Mouse (Mus musculus) limb, embryonic 15.5 days (tissue): ENCODE results near the gene Dcn. TPM values are rescaled to one million over a fixed set of nuclear protein-coding genes. Genes with fewer than 3 reads are reported as not detected.

Source experiments
- ATAC-seq: fragments of 200-750 bp; cut with Nextera tagmentation; 2 replicates; pipeline ENCODE4 v1.8.0; 2017; ENCODE audit warnings: low read depth, moderate TSS enrichment; ENCODE audit not compliant: insufficient number of reproducible peaks, low FRiP score, low TSS enrichment
- H3K27ac ChIP-seq: fragments of 300-500 bp; sonication (generic); 2 replicates; pipeline ENCODE4 v1.5.1; 2015; ENCODE audit warnings: moderate library complexity, mild to moderate bottlenecking, inconsistent platforms
- H3K27me3 ChIP-seq: fragments of 300-500 bp; sonication (generic); 2 replicates; pipeline ENCODE4 v1.6.1; 2015; ENCODE audit warnings: inconsistent platforms
- H3K36me3 ChIP-seq: fragments of 300-500 bp; sonication (generic); 2 replicates; pipeline ENCODE4 v1.6.1; 2015; ENCODE audit warnings: inconsistent platforms
- H3K4me1 ChIP-seq: fragments of 300-500 bp; sonication (generic); 2 replicates; pipeline ENCODE4 v1.6.1; 2015; ENCODE audit warnings: inconsistent platforms
- H3K4me2 ChIP-seq: fragments of 300-500 bp; sonication (generic); 2 replicates; pipeline ENCODE4 v1.6.1; 2015; ENCODE audit warnings: mild to moderate bottlenecking, inconsistent platforms
- H3K4me3 ChIP-seq: fragments of 300-500 bp; sonication (generic); 2 replicates; pipeline ENCODE4 v1.5.1; 2015; ENCODE audit warnings: mild to moderate bottlenecking, inconsistent platforms
- H3K9ac ChIP-seq: fragments of 300-500 bp; sonication (generic); 2 replicates; pipeline ENCODE4 v1.6.1; 2015; ENCODE audit warnings: inconsistent platforms
- H3K9me3 ChIP-seq: fragments of 300-500 bp; sonication (generic); 2 replicates; pipeline ENCODE4 v1.6.1; 2016; ENCODE audit warnings: inconsistent platforms
- WGBS: fragments of 180-500 bp; shearing (Covaris S2); methylation state at CpG from one replicate; pipeline ENCODE4 v1.1.7; 2015; 5-methylcytosine and 5-hydroxymethylcytosine counted together
- polyA plus RNA-seq: library from polyadenylated mRNA; unstranded; fragments of >200 nt; fragmentation: Nextera tagmentation; extraction: Ambion mirVana; gene quantifications from 2 replicates; pipeline ENCODE4 v1.2.1, GENCODE M21; 2015

Gene Dcn
- polyA plus RNA-seq = 1,005 and 1,033 TPM in 2 replicates

DNA sequence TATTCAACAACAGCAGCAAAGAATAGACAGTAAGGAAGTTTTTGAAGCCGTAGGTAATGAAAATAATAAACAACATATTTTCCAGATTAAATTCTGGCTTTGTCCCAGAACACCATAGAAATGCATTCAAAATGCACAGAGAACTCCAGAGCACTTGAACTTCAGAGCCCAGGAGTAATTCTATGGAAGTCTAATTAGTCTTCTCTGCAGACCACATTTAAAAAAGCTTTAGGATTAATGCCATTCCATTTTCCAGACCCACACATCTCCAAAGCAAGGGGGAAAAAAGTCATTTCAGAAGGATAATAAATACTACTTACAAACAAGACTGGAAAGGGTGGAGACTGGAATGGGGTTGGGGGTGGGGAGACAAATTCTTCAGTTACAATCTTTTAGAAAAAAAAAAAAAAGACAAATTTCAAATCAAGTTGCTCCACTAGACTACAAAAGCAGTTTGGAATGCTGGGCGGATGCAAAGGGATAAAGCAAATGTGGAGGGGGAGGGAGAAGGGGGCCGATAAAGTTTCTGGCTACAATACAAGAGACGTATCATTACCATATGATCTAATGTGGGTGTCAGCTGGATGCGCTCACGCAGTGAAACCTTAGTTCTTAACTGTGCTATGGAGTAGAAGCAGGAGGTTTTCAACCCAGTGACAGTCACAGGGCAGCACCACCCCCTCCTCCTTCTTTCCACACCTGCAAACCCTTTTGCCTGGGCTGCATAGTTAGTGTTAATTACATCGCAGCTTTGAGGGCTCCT, at the start of gene Dcn:
TSS of gene Dcn (plus strand) at position 606 of the 763 bp plus-strand sequence.
- Histone ChIP-seq H3K27me3 (no peaks in the 10 kb centered on the region), H3K4me2 (peak within 1 kb of the TSS; percentile 33), H3K27ac (peak within 1 kb of the TSS; percentile 90), H3K36me3 (no peaks in the 10 kb centered on the region), H3K9ac (no peak within 1 kb of the TSS), H3K4me3 (peak within 1 kb of the TSS; percentile 35), H3K4me1 (peaks cover 10% of the 10 kb centered on the region), H3K9me3 (no peaks in the 10 kb centered on the region)
- peak; percentile 85 for ATAC-seq
- WGBS = 2% methylated on average over 7 of the region's 7 CpGs

DNA sequence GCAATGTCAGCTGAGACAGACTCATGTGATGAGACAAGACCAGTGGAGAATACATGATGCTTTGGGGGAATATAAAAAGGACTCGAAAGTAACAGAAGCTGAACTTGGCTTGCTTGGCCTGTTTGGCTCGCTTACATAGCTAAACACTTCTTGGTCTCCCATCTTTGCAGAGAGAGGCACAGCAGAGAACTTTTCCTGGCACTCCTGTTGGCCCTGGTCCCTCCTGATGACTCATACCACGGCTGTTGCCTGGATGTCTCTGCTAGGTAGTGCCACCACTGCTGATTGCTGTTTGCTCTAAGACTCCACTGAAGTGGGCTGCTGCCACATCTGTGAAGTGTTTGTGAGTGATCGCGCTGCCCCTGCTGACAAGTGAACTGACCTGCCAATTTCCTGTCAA, 42.7 kb upstream of the Dcn start:
- WGBS = 63% methylated on average over 5 of the region's 5 CpGs
- ATAC-seq = no peak
- no peak overlapping the region; the same call in 1 of the 2 replicates for H3K27ac ChIP-seq

DNA sequence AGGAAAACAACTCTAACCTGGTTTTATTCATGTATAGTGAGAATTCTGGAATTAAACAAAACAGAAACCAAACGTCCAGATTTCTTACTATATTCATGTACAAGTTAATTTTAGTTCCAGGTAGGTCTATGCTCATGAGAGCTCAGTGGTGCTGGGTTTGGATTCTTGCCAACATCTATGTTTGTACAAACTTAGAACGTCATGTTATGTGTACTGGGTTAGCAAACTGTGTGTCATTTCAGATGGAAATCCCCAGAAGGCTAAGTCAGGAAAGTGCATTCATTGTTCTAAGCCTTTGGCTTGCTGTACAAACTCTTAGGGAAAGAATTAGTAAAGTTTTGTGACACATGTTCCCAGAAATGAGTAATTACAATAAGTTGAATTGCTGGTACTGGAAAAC, 37.1 kb upstream of the Dcn start:
- WGBS = 31% methylated on average over 2 of the region's 2 CpGs

More for the DNA sequence above, 42.7 kb upstream of the Dcn start:
- Histone ChIP-seq H3K4me2 (no peak overlapping the region), H3K9me3 (no peaks in the 10 kb centered on the region), H3K27me3 (no peaks in the 10 kb centered on the region), H3K9ac (no peak overlapping the region), H3K4me1 (no peaks in the 10 kb centered on the region; the same call in 1 of the 2 replicates), H3K4me3 (no peak overlapping the region), H3K36me3 (no peaks in the 10 kb centered on the region)

DNA sequence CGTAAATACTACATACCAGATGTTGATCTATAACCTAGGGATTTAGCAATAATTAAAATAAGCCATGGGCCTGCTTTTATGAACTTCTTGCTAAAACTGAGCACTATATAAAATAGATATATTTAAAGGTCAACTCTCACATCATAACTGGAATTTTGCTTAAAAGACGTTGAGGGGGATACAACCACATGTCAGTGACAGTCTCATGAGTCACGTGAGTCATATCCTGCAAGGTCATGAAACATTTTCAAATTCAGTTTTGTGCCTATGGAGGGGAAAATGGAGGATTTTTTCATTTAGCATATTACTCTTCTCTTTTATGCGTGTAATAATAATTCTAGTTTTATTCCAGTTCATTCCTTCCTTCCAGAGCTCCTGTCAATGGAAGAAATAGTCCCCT, 32.9 kb upstream of the Dcn start:
- no peaks in the 10 kb centered on the region for H3K9me3 ChIP-seq
- WGBS = 50% methylated on average over 4 of the region's 4 CpGs
- H3K4me3 ChIP-seq = no peak overlapping the region
- no peak overlapping the region for H3K9ac ChIP-seq
- H3K27me3 ChIP-seq = no peaks in the 10 kb centered on the region
- ATAC-seq = no peak
- no peaks in the 10 kb centered on the region for H3K36me3 ChIP-seq
- H3K4me1 ChIP-seq = no peaks in the 10 kb centered on the region
- H3K27ac ChIP-seq = no peak overlapping the region
- H3K4me2 ChIP-seq = no peak overlapping the region

More for the DNA sequence above, 37.1 kb upstream of the Dcn start:
- Histone ChIP-seq H3K4me3 (no peak overlapping the region), H3K9ac (no peak overlapping the region), H3K4me1 (no peaks in the 10 kb centered on the region), H3K9me3 (no peaks in the 10 kb centered on the region), H3K36me3 (no peaks in the 10 kb centered on the region), H3K4me2 (no peak overlapping the region), H3K27me3 (no peaks in the 10 kb centered on the region), H3K27ac (no peak overlapping the region)
- no peak for ATAC-seq

DNA sequence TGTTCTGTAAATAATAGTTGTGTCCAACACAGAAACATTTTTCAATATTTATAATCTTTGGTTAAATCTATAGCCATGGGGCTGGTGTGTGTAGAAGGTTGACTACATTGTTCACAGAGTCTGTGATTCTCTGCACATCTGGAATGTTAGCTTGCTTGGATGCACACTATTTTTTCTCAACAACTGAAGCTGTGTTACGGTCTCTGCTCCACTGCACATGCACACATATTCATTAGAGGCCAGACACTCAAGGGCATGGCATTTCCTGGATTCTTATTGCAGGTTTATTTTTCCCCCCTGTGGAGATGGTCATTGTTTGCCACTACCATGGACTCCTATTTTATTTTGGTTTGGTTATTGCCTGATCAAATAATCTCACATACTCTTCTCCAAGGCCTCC, 26.5 kb upstream of the Dcn start:
- WGBS = 73% methylated on average over 1 of the region's 1 CpGs
- Histone ChIP-seq H3K27me3 (no peaks in the 10 kb centered on the region), H3K4me3 (no peak overlapping the region), H3K4me1 (0 out of 2 replicates have a peak, but pooled peaks cover 11% of the 10 kb centered on the region), H3K9ac (no peak overlapping the region), H3K4me2 (no peak overlapping the region), H3K36me3 (no peaks in the 10 kb centered on the region), H3K27ac (no peak overlapping the region), H3K9me3 (no peaks in the 10 kb centered on the region)
- ATAC-seq = no peak

DNA sequence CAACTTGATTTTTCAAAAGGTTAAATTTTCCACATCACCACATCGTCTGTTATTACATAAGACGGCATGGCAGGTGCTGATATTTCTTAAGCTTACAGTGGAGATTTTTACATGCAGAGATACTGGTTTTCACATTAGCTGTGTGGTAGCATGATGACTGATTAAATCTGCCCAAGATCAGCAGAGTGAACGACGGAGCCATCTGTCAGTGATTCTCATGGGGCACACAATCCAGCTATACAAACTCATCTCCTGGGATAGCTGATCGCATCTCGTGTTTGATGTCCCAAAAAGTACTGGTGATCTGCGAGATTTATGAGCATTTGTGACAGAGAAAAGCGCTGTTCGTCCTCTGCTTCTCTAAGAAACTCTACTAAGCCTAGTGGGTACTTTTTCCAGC, 25.9 kb upstream of the Dcn start:
- H3K9ac ChIP-seq = no peak overlapping the region
- H3K9me3 ChIP-seq = no peaks in the 10 kb centered on the region
- 70% methylated on average over 9 of the region's 9 CpGs for WGBS
- H3K36me3 ChIP-seq = no peaks in the 10 kb centered on the region
- no peaks in the 10 kb centered on the region for H3K27me3 ChIP-seq
- H3K4me2 ChIP-seq = no peak overlapping the region
- no peak overlapping the region for H3K27ac ChIP-seq
- H3K4me3 ChIP-seq = no peak overlapping the region
- ATAC-seq = no peak
- 0 out of 2 replicates have a peak, but pooled peaks cover 11% of the 10 kb centered on the region for H3K4me1 ChIP-seq

DNA sequence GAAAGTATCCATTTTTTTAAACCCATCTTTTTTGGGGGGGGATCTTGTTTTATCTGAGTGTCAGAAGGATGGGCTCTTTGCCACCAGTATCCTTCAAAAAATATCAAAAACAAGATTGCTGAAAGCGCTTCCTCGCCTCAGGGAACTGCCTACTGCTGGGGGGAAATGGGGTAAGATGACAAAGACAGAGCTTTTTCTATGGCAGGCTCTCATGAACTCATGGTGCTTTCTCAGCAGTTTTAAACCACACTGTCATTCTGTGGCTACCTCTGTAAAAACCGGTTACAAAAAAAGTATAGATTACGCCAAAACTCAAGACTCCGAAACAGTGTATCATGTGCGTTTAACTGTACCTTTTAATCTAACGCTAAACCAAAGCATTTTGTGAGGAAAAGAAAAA, 22.4 kb upstream of the Dcn start:
- H3K36me3 ChIP-seq = no peaks in the 10 kb centered on the region
- no peak for ATAC-seq
- peak overlapping the region; percentile 39; the same call in 1 of the 2 replicates for H3K27ac ChIP-seq
- 0 out of 2 replicates have a peak, but pooled peaks cover 11% of the 10 kb centered on the region for H3K4me1 ChIP-seq
- no peak overlapping the region for H3K9ac ChIP-seq
- no peaks in the 10 kb centered on the region for H3K9me3 ChIP-seq
- WGBS = 61% methylated on average over 7 of the region's 7 CpGs
- H3K4me3 ChIP-seq = no peak overlapping the region
- H3K27me3 ChIP-seq = no peaks in the 10 kb centered on the region
- H3K4me2 ChIP-seq = no peak overlapping the region

DNA sequence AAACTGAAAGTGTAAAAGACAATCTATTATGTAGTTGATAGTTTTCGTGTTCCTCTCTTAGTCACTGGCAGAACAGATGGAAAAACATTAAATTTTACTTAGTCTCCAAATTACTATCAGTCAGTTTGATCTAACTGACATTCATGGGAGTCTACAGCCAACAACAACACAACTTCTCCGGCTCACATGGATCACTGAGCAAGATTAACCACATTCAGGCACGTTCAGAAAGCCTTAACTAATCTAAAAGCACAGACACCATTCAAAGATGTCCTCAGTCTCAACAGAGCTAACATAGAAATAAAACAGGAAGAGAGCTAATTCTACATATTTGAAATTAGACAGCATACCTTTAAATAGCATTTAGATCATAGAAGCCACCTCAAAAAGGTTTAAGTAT, 12.6 kb upstream of the Dcn start:
- Histone ChIP-seq H3K4me3 (no peak overlapping the region), H3K4me2 (no peak overlapping the region), H3K4me1 (peaks cover 3% of the 10 kb centered on the region; the same call in 1 of the 2 replicates), H3K27ac (no peak overlapping the region), H3K36me3 (no peaks in the 10 kb centered on the region), H3K27me3 (no peaks in the 10 kb centered on the region), H3K9ac (no peak overlapping the region), H3K9me3 (no peaks in the 10 kb centered on the region)
- WGBS = 63% methylated on average over 3 of the region's 3 CpGs
- no peak for ATAC-seq

DNA sequence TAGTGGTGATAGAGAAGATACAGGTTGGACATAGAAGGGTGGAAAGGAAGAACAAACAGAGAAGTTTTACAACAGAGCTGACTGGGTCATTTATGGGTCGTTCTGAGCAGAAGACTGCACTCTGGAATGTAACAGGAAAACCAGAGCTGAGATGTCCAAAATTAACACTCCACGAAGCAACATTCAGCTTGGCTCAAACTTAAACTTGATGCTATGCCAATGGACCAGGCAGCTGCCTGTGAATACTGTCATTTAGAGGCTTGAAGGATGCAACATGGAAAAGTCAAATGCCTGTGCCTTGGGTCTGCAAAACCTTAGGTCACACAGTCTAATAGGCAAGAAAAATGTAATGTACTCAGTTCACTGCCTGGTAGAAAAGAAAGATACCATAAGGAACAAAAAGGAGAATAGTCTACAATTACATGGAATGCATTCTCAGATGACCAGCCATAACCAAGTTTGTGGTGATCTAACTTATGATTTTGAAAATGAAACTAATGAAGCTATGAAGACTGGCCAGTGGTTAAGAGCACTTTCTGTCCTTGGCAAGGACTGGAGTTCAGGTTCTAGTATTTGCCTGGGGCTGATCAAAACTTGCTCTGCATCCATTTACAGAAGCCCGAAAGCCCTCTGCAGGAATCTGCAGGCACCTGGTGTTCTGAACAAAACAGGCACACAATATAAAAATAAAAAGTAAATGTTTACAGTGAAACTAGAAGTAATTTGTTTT, 9.8 kb upstream of the Dcn start:
- no peak overlapping the region for H3K9ac ChIP-seq
- WGBS = 21% methylated on average over 3 of the region's 3 CpGs

DNA sequence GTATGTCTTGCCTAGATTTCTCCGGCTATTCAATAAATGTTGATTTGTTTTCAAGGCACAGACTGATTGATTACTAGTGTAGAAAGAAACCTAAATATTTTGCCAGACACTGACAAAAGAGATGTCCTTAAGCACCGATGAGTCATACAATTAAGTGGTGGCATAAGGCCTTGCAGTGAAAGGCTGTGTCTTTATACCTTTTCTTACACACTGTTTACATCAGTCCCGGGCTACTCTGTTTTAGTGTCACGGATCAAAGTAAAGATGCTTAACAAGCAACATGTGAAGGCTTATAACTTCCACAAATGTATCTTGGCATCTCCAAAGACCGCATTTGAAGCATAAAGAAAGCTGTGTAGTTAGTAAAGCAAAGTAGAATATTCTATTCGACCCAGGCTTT, 3.9 kb upstream of the Dcn start:
- H3K4me1 ChIP-seq = peaks cover 10% of the 10 kb centered on the region
- no peak overlapping the region for H3K4me3 ChIP-seq
- no peaks in the 10 kb centered on the region for H3K27me3 ChIP-seq
- ATAC-seq = no peak
- no peak overlapping the region for H3K9ac ChIP-seq
- H3K9me3 ChIP-seq = no peaks in the 10 kb centered on the region
- 57% methylated on average over 6 of the region's 6 CpGs for WGBS
- H3K4me2 ChIP-seq = no peak overlapping the region
- no peak overlapping the region for H3K27ac ChIP-seq
- H3K36me3 ChIP-seq = no peaks in the 10 kb centered on the region

More for the DNA sequence above, 9.8 kb upstream of the Dcn start:
- Histone ChIP-seq H3K4me2 (no peak overlapping the region), H3K27me3 (no peaks in the 10 kb centered on the region), H3K4me3 (no peak overlapping the region), H3K9me3 (no peaks in the 10 kb centered on the region), H3K27ac (peak overlapping the region; percentile 61), H3K4me1 (peaks cover 3% of the 10 kb centered on the region; the same call in 1 of the 2 replicates), H3K36me3 (no peaks in the 10 kb centered on the region)
- ATAC-seq = no peak

DNA sequence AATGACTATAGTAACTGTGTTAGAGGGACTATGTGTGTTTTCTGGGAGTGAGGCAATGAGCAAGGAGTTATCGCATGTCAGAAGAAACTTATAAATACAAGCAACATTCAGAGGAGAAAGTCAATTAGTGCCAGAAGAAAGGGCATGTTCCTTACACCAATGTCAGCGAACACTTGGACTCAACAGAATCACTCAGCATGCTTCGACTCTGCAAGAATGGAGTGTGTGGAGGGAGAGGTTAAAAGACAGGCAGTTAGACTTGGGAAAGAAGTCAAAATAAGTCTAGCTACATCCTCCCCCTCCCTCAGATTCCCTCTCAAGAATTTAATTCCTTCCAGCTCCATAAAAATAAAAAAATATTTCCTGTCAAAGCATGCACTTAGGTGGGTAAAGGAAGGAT, 1.1 kb upstream of the Dcn start:
- Histone ChIP-seq H3K4me2 (no peak overlapping the region), H3K9ac (no peak overlapping the region), H3K9me3 (no peaks in the 10 kb centered on the region), H3K27me3 (no peaks in the 10 kb centered on the region), H3K4me1 (peaks cover 10% of the 10 kb centered on the region), H3K36me3 (no peaks in the 10 kb centered on the region), H3K4me3 (no peak overlapping the region), H3K27ac (peak overlapping the region; percentile 85)
- WGBS = 36% methylated on average over 3 of the region's 3 CpGs
- ATAC-seq = no peak

DNA sequence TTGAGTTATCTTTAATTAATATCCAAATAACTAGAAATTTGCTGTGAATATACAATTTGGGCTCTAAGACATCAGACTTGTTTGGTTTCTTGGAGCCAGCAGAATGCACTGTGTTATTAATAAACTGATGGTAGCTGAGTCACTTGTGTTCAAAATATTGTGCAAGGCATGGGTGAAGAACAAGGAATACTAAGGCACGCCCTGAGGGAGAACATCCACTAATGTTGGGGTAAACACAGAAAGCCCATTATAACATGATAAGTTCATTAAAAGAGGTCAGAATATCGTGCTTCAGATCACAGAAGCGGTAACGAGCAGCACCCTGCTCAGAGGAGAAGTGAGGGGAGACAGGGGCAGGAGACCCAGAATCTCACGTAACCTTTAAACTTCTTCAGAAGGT, 2.7 kb downstream of the Dcn start:
- Histone ChIP-seq H3K4me3 (peak overlapping the region; percentile 17; the same call in 1 of the 2 replicates), H3K4me2 (peak overlapping the region; percentile 30)

More for the DNA sequence above, 2.7 kb downstream of the Dcn start:
- no peaks in the 10 kb centered on the region for H3K9me3 ChIP-seq
- no peaks in the 10 kb centered on the region for H3K27me3 ChIP-seq
- peaks cover 10% of the 10 kb centered on the region for H3K4me1 ChIP-seq
- WGBS = 78% methylated on average over 5 of the region's 5 CpGs
- no peak overlapping the region for H3K9ac ChIP-seq
- no peaks in the 10 kb centered on the region for H3K36me3 ChIP-seq
- no peak for ATAC-seq
- no peak overlapping the region for H3K27ac ChIP-seq
